18 mouse cellular contexts compared by ENCODE assay signal in genomic region chr10:87035866-87036265, GRCm38 (mm10). TPM values are rescaled to one million over a fixed set of nuclear protein-coding genes. Genes with fewer than 3 reads are reported as not detected.
DNase-seq lines count a peak whose midpoint lies in the region; ATAC-seq and TF ChIP-seq lines count a peak whose summit lies in the region.
"Had no signal": no experiment of that assay in that cellular context is flagged by ENCODE, and none has a peak within 500 bp of the region (broad histone marks: within the 10 kb centered on the region; RNA-seq: fewer than 3 reads in every experiment).

No protein-coding gene starts in this region.

- H3K4me1 ChIP-seq in neural tube, embryonic 11.5 days (ENCODE audit: control insufficient read depth, insufficient read depth, low read length) = peaks cover 4% of the 10 kb centered on the region; the same call in 1 of the 2 replicates
- H3K4me1 ChIP-seq in hindbrain, embryonic 11.5 days (replicated peaks; ENCODE audit: control insufficient read depth, insufficient read depth, low read length) = peaks cover 6% of the 10 kb centered on the region
- peaks cover 26% of the 10 kb centered on the region for H3K4me1 ChIP-seq in midbrain, embryonic 13.5 days (replicated peaks)
- H3K4me1 ChIP-seq in stomach, postnatal 0 days (replicated peaks; ENCODE audit: control insufficient read depth, insufficient read depth) = no peaks in the 10 kb centered on the region
- H3K4me1 ChIP-seq: embryonic facial prominence, embryonic 12.5 days had no signal

- H3K9me3 ChIP-seq in neural tube, embryonic 11.5 days (ENCODE audit: control insufficient read depth, low read length) = no peaks in the 10 kb centered on the region
- H3K9me3 ChIP-seq in hindbrain, embryonic 11.5 days (ENCODE audit: control insufficient read depth, low read length) = no peaks in the 10 kb centered on the region
- H3K9me3 ChIP-seq in midbrain, embryonic 13.5 days = no peaks in the 10 kb centered on the region
- no peaks in the 10 kb centered on the region for H3K9me3 ChIP-seq in stomach, postnatal 0 days (ENCODE audit: control insufficient read depth, low read length)
- H3K9me3 ChIP-seq: embryonic facial prominence, embryonic 12.5 days had no signal

- no peak overlapping the region for H3K9ac ChIP-seq in neural tube, embryonic 11.5 days (ENCODE audit: low read length)
- H3K9ac ChIP-seq in hindbrain, embryonic 11.5 days (ENCODE audit: low read depth, low read length) = no peak overlapping the region
- H3K9ac ChIP-seq in midbrain, embryonic 13.5 days (replicated peaks) = no peak overlapping the region
- no peak overlapping the region for H3K9ac ChIP-seq in stomach, postnatal 0 days (ENCODE audit: low read length)
- H3K9ac ChIP-seq: embryonic facial prominence, embryonic 12.5 days had no signal

- no peak for TF ChIP-seq CTCF in stomach, postnatal 0 days (IDR thresholded peaks at IDR 0.05; ENCODE audit: low read depth)

- no peaks in the 10 kb centered on the region for H3K27me3 ChIP-seq in neural tube, embryonic 11.5 days (ENCODE audit: control insufficient read depth, insufficient read depth, low read length)
- H3K27me3 ChIP-seq in hindbrain, embryonic 11.5 days (ENCODE audit: control insufficient read depth, insufficient read depth, low read length) = no peaks in the 10 kb centered on the region
- H3K27me3 ChIP-seq in midbrain, embryonic 13.5 days = no peaks in the 10 kb centered on the region
- H3K27me3 ChIP-seq in stomach, postnatal 0 days (ENCODE audit: control insufficient read depth, insufficient read depth, low read length) = no peaks in the 10 kb centered on the region
- H3K27me3 ChIP-seq: embryonic facial prominence, embryonic 12.5 days had no signal

- H3K27ac ChIP-seq in neural tube, embryonic 11.5 days (ENCODE audit: low read depth, low read length) = no peak overlapping the region
- peak overlapping the region; percentile 24; the same call in 1 of the 2 replicates for H3K27ac ChIP-seq in hindbrain, embryonic 11.5 days (ENCODE audit: low read depth, low read length)
- peak overlapping the region; percentile 47; the same call in 1 of the 2 replicates for H3K27ac ChIP-seq in midbrain, embryonic 13.5 days
- H3K27ac ChIP-seq in stomach, postnatal 0 days (replicated peaks) = no peak overlapping the region
- H3K27ac ChIP-seq: embryonic facial prominence, embryonic 12.5 days; macrophage had no signal

- H3K4me2 ChIP-seq in neural tube, embryonic 11.5 days (ENCODE audit: low read depth) = no peak overlapping the region
- H3K4me2 ChIP-seq in hindbrain, embryonic 11.5 days (replicated peaks; ENCODE audit: low read depth, low read length) = no peak overlapping the region
- H3K4me2 ChIP-seq in midbrain, embryonic 13.5 days (replicated peaks) = peak overlapping the region; percentile 30
- H3K4me2 ChIP-seq in stomach, postnatal 0 days (replicated peaks; ENCODE audit: low read depth) = no peak overlapping the region
- H3K4me2 ChIP-seq: embryonic facial prominence, embryonic 12.5 days had no signal

- no peak for DNase-seq in neural tube, embryonic 11.5 days (ENCODE audit: low spot score)
- DNase-seq in neural tube, embryonic 10.5 days (ENCODE audit: extremely low spot score, low spot score) = no peak
- DNase-seq in hindbrain, embryonic 11.5 days (ENCODE audit: low spot score) = peak; percentile 28
- no peak for DNase-seq in frontal cortex, adult 2 months (ENCODE audit: extremely low spot score in 1 of 2, low spot score in 1 of 2)
- no peak for DNase-seq in stomach, postnatal 0 days (ENCODE audit: low spot score)
- no peak for DNase-seq in adrenal gland, adult (ENCODE audit: inconsistent age in 2 of 2, low spot score in 1 of 2)
- DNase-seq: adrenal gland, postnatal 25 days; cerebellum, postnatal 14 days; kidney, adult 11 months; kidney, postnatal 4 days; lung, adult 18-20 months; spleen, adult 18-20 months had no signal

- H3K4me3 ChIP-seq in neural tube, embryonic 11.5 days (ENCODE audit: low read depth, low read length) = no peak overlapping the region
- no peak overlapping the region for H3K4me3 ChIP-seq in hindbrain, embryonic 11.5 days (ENCODE audit: low read depth, low read length)
- no peak overlapping the region for H3K4me3 ChIP-seq in midbrain, embryonic 13.5 days (replicated peaks)
- no peak overlapping the region for H3K4me3 ChIP-seq in stomach, postnatal 0 days (ENCODE audit: low read depth, low read length)
- H3K4me3 ChIP-seq: embryonic facial prominence, embryonic 12.5 days; myocyte had no signal

- TF ChIP-seq EP300 in stomach, postnatal 0 days (optimal IDR thresholded peaks at IDR 0.05) = no peak

- H3K36me3 ChIP-seq in neural tube, embryonic 11.5 days (ENCODE audit: control insufficient read depth, insufficient read depth, low read length) = no peaks in the 10 kb centered on the region
- H3K36me3 ChIP-seq in hindbrain, embryonic 11.5 days (ENCODE audit: control insufficient read depth, insufficient read depth, low read length) = no peaks in the 10 kb centered on the region
- H3K36me3 ChIP-seq in midbrain, embryonic 13.5 days = no peaks in the 10 kb centered on the region
- H3K36me3 ChIP-seq in stomach, postnatal 0 days (ENCODE audit: control insufficient read depth, insufficient read depth, low read length) = no peaks in the 10 kb centered on the region
- H3K36me3 ChIP-seq: embryonic facial prominence, embryonic 12.5 days; G1E had no signal

- 0 out of 2 replicates have a peak, but pooled peaks have one; percentile 20 for ATAC-seq in neural tube, embryonic 11.5 days (ENCODE audit: insufficient read depth, low FRiP score, low TSS enrichment)
- peak; percentile 63; the same call in 1 of the 2 replicates for ATAC-seq in hindbrain, embryonic 11.5 days (ENCODE audit: low FRiP score)
- peak; percentile 41 for ATAC-seq in midbrain, embryonic 13.5 days
- ATAC-seq in stomach, postnatal 0 days (ENCODE audit: low FRiP score, low TSS enrichment) = no peak

- WGBS in neural tube, embryonic 11.5 days = 42% methylated on average over 15 of the region's 15 CpGs
- 34% methylated on average over 15 of the region's 15 CpGs for WGBS in hindbrain, embryonic 11.5 days
- WGBS in midbrain, embryonic 13.5 days = 35% methylated on average over 15 of the region's 15 CpGs
- 64% methylated on average over 15 of the region's 15 CpGs for WGBS in stomach, postnatal 0 days

RNA-seq across cellular contexts. Expression of gene 1700113H08Rik, which starts 22.0 kb away (rescaled TPM):
- 0.34 and 0.45 TPM in 2 replicates for polyA plus RNA-seq in neural tube, embryonic 11.5 days (2014; fragmentation: Nextera tagmentation; extraction: Ambion mirVana)
- 0.14 and 0.42 TPM in 2 replicates for polyA plus RNA-seq in hindbrain, embryonic 11.5 days (2014; fragmentation: Nextera tagmentation; extraction: Ambion mirVana)
- polyA plus RNA-seq in midbrain, embryonic 13.5 days (2015; fragmentation: Nextera tagmentation; extraction: Ambion mirVana) = 0.28 and 0.62 TPM in 2 replicates
- polyA plus RNA-seq in frontal cortex, adult 2 months (2012; rRNA removed) = not detected in 2 replicates
- polyA plus RNA-seq in stomach, postnatal 0 days (2015; fragmentation: Nextera tagmentation; extraction: Ambion mirVana) = not detected in 2 replicates
- polyA plus RNA-seq: embryonic facial prominence, embryonic 12.5 days; G1E; limb, embryonic 14.5 days; macrophage; myocyte had no signal

RNA-seq across cellular contexts. Expression of gene Stab2, which starts 28.0 kb away (rescaled TPM):
- 0.22 and 0.41 TPM in 2 replicates for polyA plus RNA-seq in neural tube, embryonic 11.5 days (2014; fragmentation: Nextera tagmentation; extraction: Ambion mirVana)
- polyA plus RNA-seq in hindbrain, embryonic 11.5 days (2014; fragmentation: Nextera tagmentation; extraction: Ambion mirVana) = 0.20 and 0.26 TPM in 2 replicates
- 0.04 and 0.06 TPM in 2 replicates for polyA plus RNA-seq in midbrain, embryonic 13.5 days (2015; fragmentation: Nextera tagmentation; extraction: Ambion mirVana)
- polyA plus RNA-seq in frontal cortex, adult 2 months (2012; rRNA removed) = 0.08 and 0.19 TPM in 2 replicates
- 0.17 and 0.31 TPM in 2 replicates for polyA plus RNA-seq in stomach, postnatal 0 days (2015; fragmentation: Nextera tagmentation; extraction: Ambion mirVana)
- polyA plus RNA-seq: G1E had no signal

Comparison
In these comparisons a context has a peak if more than half of its experiments do, and no peak if none do; other contexts are left out.
1. H3K27ac ChIP-seq: peak in hindbrain, embryonic 11.5 days (single experiment) and midbrain, embryonic 13.5 days (single experiment); none in neural tube, embryonic 11.5 days (single experiment) and stomach, postnatal 0 days (single experiment).